Mouse (Mus musculus): ENCODE measurements around the gene Gm20449.
"Not testable (repeated sequence)": the region's sequence is repeated elsewhere in the genome, so short reads cannot be mapped to it uniquely, and the experiment has no call there.

Gene Gm20449

DNA sequence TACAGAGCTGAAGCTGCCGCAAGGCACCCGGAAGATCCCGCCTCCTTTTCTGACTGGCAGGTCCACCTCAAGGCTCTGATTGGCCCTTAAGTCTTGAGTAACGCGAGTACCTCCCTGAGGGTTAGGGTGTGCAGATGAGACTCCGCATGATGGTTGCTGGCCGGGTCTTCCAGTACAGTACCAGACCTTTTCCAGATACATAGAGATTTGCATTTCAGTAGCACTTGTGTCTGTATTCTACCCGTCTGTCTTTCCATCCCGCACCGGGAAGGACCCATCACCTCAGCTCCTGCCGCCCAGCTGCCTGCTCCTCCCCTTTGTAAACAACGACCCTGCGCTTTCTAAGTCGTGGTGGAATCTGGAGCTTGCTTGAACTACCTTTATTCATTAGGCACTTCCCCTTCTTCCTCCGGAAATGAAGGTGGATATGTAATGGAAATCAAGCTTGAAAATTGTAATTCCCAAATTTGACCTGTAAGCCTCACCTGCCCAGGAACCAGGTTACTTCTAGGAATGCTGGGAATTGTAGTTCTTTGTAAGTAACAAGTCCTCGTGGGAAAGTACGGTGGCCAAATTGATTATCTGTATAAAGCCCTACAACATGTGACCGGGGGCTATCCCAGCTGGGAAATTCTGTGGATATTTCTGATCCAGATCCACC lies at the start of gene Gm20449, which contains the start of gene AW146154:
TSS of gene Gm20449 (minus strand) at position 29 of the 661 bp plus-strand sequence.
TSS of gene AW146154 (minus strand) at position 502 of the 661 bp plus-strand sequence.
- peak; percentile 96 for DNase-seq

GRCm38 (mm10) chr7:41512672-41513071 lies 13.5 kb upstream of the Gm20449 start:
- DNase-seq, result no peak

DNA sequence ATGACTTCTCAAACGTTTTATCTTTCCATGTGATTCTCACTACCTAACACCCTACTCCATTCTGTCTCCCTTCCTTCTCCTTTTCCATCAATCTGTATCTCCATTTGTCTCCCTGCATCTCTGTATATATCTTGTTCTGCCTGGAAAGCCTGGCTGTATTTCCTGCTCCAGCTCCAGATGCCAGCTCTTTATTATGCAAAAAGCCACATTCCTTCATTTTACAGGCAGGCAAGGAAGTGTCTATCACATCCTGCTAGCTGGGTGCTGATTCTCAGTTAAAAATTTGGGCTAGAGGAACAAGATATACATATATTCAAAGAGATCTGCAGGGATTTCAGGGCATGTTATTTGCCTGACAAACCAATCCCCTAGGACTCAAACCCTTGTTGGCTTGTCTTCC lies 13.0 kb upstream of the Gm20449 start:
- no peak for DNase-seq

DNA sequence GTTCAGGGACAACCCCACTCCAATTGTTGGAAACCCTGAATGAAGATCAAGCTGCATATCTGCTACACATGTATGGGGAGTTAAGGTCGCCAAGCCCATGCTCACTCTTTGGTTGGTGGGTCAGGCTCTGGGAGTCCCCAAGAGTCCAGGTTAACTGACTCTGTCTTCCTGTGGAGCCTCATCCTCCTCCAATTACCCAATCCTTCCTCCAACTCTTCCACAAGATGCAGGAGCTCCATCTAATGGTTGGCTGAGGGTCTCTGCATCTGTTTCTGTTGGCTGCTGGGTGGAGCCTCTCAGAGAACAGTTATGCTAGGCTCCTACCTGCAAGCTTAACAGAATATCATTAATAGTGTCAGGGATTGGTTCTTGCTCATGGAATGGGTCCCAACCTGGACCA lies 3.2 kb upstream of the Gm20449 start:
- DNase-seq, result no peak

- peak; percentile 57 for DNase-seq
These were observed 1.1 kb upstream of the Gm20449 start for GRCm38 (mm10) chr7:41500151-41500934.

DNA sequence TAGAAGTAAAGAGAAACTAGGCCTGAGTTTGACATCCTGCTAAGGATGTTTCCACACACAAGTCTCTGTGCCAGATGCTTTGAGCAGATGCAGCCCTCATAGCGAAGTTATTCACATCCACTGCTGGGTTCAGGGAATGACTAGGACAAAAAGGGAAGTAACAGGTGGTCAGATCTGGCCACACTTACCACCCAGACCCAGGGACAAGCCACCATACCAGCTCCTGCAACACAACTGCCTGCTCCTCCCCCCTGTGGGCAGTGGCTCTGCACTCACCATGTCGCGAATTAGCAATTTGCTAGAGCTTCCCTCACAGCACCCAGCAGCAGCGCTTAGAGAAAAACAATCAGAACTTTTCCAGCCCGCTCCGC lies 214 bp downstream of the Gm20449 start:
- DNase-seq, result not testable (repeated sequence)

DNA sequence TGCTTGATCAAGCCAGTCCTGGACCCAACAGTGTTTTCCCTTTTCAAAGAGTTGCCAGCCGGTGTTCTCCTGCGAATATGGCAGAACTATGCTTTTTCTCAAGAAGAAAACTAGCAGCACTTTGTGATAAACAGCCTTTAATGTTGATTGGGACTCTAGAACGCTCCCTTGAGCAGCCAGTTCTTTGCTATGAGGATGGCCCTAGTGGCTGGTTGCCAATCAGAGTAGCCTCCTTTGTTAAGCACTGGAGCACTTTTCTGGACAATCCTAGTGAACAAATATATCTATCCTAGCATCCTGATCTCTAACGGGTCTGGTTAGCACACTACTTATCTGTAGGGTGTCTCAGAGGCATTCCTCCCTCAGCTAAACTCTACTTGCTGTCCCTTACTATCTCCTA lies 753 bp downstream of the Gm20449 start:
- peak; percentile 34 for DNase-seq

DNA sequence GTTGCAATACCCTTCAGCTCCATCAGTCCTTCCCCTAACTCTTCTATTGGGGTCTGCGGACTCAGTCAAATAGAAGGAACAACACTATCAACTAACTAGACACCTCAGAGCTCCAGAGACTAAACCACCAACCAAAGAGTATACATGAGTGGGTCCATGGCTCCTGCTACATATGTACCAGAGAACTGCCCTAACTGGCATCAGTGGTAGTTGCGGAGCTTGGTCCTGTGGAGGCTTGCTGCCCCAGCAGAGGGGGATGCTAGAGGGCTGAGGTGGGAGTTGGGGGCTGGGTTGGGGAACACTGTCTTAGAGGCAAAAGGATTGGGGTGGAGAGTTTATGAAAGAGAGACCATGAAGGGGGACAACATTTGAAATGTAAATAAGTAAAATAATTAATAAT lies 1.3 kb downstream of the Gm20449 start:
- DNase-seq, result no peak

DNA sequence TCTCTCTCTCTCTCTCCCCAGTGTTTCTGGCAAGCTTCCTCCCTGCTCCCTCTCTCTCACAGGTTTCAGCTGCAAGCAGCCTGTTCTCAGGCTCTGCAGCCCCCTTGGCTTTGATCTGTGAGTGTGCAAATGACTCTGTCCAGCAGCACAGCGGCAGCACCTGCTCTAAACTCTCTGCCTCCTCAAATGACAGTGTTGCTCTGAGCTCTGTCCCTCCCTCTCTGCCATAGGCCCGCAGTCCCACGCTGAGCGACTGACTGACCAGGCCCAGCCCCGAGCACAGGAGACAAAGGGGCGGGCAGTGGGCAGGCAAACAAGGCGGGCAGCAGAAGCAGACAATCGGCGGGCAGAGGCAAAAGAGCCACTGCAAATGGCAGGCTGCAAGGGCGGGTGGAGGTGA lies 47.4 kb downstream of the Gm20449 start:
- DNase-seq, result no peak

- DNase-seq, result not testable (repeated sequence)
These were observed 50.6 kb downstream of the Gm20449 start, which contains the start of gene Vmn2r57 for GRCm38 (mm10) chr7:41448596-41448995. TSS of gene Vmn2r57 (minus strand) at chr7:41448696.

DNA sequence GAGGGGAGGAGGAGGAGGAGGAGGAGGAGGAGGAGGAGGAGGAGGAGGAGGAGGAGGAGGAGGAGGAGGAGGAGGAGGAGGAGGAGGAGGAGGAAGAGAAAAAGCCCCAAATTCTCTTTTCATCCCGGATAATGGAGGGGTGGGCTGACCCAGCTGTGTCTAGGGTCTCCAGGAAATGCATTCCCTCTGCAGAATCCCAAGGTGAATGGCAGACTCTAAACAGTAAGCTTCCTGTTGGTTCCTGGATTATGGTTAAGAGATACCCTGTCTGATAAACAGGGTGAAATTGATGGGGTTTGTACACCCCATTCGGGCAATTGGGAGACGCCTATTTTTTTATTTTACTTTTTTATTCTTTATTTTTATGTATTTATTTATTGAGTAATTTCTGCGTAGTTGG lies 105.1 kb downstream of the Gm20449 start:
- no peak for DNase-seq

DNA sequence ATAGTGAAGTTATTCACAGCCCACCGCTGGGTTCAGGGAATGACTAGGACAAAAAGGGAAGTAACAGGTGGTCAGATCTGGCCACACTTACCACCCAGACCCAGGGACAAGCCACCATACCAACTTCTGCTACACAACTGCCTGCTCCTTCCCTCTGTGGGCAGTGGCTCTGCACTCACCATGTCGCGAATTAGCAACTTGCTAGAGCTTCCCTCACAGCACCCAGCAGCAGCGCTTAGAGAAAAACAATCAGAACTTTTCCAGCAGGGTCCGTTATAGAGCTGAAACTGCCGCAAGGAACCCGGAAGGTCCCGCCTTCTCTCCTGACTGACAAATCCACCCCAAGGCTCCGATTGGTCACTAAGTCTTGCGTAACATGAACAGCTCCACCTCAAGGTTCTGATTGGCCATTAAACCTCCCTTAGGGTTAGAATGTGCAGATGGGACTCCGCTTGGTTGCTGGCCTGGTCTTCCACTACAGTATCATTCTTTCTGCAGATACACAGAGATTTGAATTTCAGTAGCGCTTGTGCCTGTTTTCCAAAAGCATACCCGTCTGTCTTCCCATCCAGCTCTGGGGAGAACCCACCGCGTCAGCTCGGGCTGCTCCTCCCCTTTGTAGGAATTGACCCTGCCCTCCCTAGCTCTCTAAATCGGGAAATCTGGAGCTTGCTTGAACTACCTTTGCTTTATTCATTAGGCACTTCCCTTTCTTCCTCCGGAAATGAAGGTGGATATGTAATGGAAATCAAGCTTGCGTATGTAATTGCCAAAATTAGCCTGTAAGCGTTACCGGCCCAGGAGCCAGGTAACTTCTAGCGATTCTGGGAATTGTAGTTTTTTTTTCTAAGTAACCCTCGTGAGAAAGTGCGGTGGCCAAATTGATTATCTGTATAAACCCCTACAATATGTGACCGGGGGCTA lies 105.9 kb downstream of the Gm20449 start, which contains the start of gene AI987944:
TSS of gene AI987944 (minus strand) at position 332 of the 924 bp plus-strand sequence.
- peak; percentile 73 for DNase-seq

Measured in cerebellum, adult 11 months (tissue).